Comparison of ENCODE assay signal across 7 mouse cellular contexts in the genomic region with DNA sequence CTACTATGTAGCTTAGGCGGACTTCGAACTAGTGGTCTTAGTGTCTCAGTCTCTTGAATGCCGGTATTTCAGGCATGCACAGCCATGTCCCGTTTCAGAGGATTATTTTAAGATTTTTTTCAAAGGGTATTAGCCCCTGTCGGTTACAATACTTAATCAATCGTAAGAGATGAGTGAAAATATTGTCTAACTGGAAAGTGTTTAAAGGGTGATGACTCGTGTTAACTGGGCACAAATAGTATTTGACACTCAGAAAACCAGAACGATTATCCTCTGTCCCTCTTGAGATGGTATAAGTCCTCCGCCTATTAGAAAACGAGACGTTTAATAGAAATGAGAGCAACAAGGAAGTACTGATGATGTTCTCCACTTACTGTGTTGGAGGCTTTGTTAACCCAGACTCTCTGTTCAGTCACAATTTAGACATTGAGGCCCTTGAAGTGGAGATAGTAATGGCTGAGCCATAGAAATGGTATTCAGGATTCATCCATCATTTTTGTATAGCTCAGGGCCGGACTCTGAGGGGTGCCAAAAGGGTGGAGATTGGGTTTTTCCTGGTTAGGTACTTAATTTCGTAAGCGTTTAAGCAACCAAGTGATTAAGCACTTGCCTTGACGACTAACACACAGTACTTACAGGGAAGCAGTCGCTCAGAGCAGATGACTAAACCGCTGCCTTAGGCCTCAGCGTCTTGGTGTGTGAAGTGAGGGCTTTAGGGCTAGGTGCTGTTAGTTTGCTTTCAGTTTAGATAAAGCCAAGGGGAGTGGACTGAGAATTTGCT. TPM values are rescaled to one million over a fixed set of nuclear protein-coding genes. Genes with fewer than 3 reads are reported as not detected.
A peak's percentile ranks its signal among the peaks of the same experiment; 100 is the strongest.
DNase-seq lines count a peak whose midpoint lies in the region; ATAC-seq and TF ChIP-seq lines count a peak whose summit lies in the region.

No protein-coding gene starts in this region.

- H3K9me3 ChIP-seq in CH12.LX (replicated peaks; ENCODE audit: low read length) = no peaks in the 10 kb centered on the region
- no peaks in the 10 kb centered on the region for H3K9me3 ChIP-seq in erythroblast, embryonic 14.5 days (ENCODE audit: control insufficient read depth, low read length)
- no peaks in the 10 kb centered on the region for H3K9me3 ChIP-seq in intestine, embryonic 16.5 days (ENCODE audit: control insufficient read depth, low read length)

- peak overlapping the region; percentile 92 for H3K4me2 ChIP-seq in CH12.LX (ENCODE audit: insufficient read depth, low read depth, poor library complexity, severe bottlenecking)
- H3K4me2 ChIP-seq in intestine, embryonic 16.5 days (ENCODE audit: low read depth, low read length) = peak overlapping the region; percentile 69

- TF ChIP-seq RAD21 in CH12.LX (IDR thresholded peaks at IDR 0.05; ENCODE audit: low read depth, low read length) = no peak

- dilution Hi-C loops in CH12.LX (cut with MboI; ENCODE audit: extremely low pct_ligation_motif_present, extremely low pct_unique_long_range_greater_than_20kb, low sequenced_read_pairs) = no loop called here

- under 1% methylated on average over 18 of the region's 18 CpGs for WGBS in intestine, embryonic 16.5 days
- WGBS in macrophage (ENCODE audit: missing documents) = 0% methylated on average over 18 of the region's 18 CpGs

- peaks cover 6 to 31% of the 10 kb centered on the region in 2 experiments; a peak in 3 of 4 replicates for H3K4me1 ChIP-seq in CH12.LX (ENCODE audit: control insufficient read depth in 1 of 2, insufficient read depth in 2 of 2)
- H3K4me1 ChIP-seq in erythroblast, embryonic 14.5 days (ENCODE audit: control insufficient read depth) = peaks cover 56% of the 10 kb centered on the region
- peaks cover 19% of the 10 kb centered on the region for H3K4me1 ChIP-seq in intestine, embryonic 16.5 days (ENCODE audit: control insufficient read depth, insufficient read depth, low read length)

- TF ChIP-seq POLR2A in CH12.LX (IDR thresholded peaks at IDR 0.05; ENCODE audit: low read depth, low read length) = no peak

- H3K36me3 ChIP-seq in CH12.LX (replicated peaks in 1 of 2; ENCODE audit: control insufficient read depth in 1 of 2, insufficient read depth in 1 of 2, low read length in 1 of 2) (peaks cover 0 to 20% of the 10 kb centered on the region in 2 experiments), macrophage (ENCODE audit: inconsistent target) (no peaks in the 10 kb centered on the region)
- peaks cover 52% of the 10 kb centered on the region for H3K36me3 ChIP-seq in erythroblast, embryonic 14.5 days (ENCODE audit: control insufficient read depth)
- no peaks in the 10 kb centered on the region for H3K36me3 ChIP-seq in intestine, embryonic 16.5 days (ENCODE audit: control insufficient read depth, insufficient read depth, low read length)

- H3K9ac ChIP-seq in CH12.LX (ENCODE audit: insufficient read depth, low read depth) = peak overlapping the region; percentile 99
- peak overlapping the region; percentile 99 for H3K9ac ChIP-seq in intestine, embryonic 16.5 days (ENCODE audit: low read depth, low read length)

- no peaks in the 10 kb centered on the region for H3K27me3 ChIP-seq in CH12.LX (replicated peaks)
- no peaks in the 10 kb centered on the region for H3K27me3 ChIP-seq in erythroblast, embryonic 14.5 days (ENCODE audit: control insufficient read depth)
- H3K27me3 ChIP-seq in intestine, embryonic 16.5 days (replicated peaks; ENCODE audit: control insufficient read depth, insufficient read depth, low read length) = no peaks in the 10 kb centered on the region

- H3K79me2 ChIP-seq in CH12.LX (replicated peaks; ENCODE audit: control insufficient read depth, extremely low read depth, insufficient read depth, poor library complexity, severe bottlenecking) (peaks cover 65% of the 10 kb centered on the region), macrophage (ENCODE audit: inconsistent target) (peaks cover 65% of the 10 kb centered on the region)

- no peak for DNase-seq in CH12.LX (ENCODE audit: extremely low read depth)
- peak; percentile 32 for DNase-seq in T-cell, adult 2 months (ENCODE audit: low spot score)
- peak; percentile 36 for DNase-seq in thymus, postnatal 4 days
- no peak for DNase-seq in urinary bladder, postnatal 4 days (ENCODE audit: low spot score in 2 of 2)

- TF ChIP-seq CTCF in CH12.LX (conservative IDR thresholded peaks at IDR 0.05 in 1 of 2, IDR thresholded peaks at IDR 0.05 in 1 of 2; ENCODE audit: low read depth in 2 of 2, low read length in 2 of 2) = no peak

- in situ Hi-C loops in CH12.LX (cut with MboI; ENCODE audit: low pct_ligation_motif_present, low pct_unique_long_range_greater_than_20kb, low sequenced_read_pairs) = no loop called here

- H3K27ac ChIP-seq in CH12.LX (ENCODE audit: insufficient read depth, low read depth) (no peak overlapping the region), macrophage (peak overlapping the region; percentile 80)
- H3K27ac ChIP-seq in intestine, embryonic 16.5 days (ENCODE audit: low read length) = peak overlapping the region; percentile 100

- ATAC-seq in intestine, embryonic 16.5 days = no peak

- TF ChIP-seq EP300 in CH12.LX (IDR thresholded peaks at IDR 0.05; ENCODE audit: low read length) = no peak

- peak overlapping the region; percentile 86 to 98 (median 97) for H3K4me3 ChIP-seq in CH12.LX (replicated peaks in 1 of 3; ENCODE audit: low read depth in 2 of 3, low read length in 2 of 3, poor library complexity in 1 of 3)
- peak overlapping the region; percentile 99 for H3K4me3 ChIP-seq in erythroblast, embryonic 14.5 days (replicated peaks)
- peak overlapping the region; percentile 72 for H3K4me3 ChIP-seq in intestine, embryonic 16.5 days (ENCODE audit: low read length)
- H3K4me3 ChIP-seq in macrophage (ENCODE audit: inconsistent target) = peak overlapping the region; percentile 87

TF ChIP-seq in CH12.LX, 34 proteins besides CTCF, POLR2A, EP300 and RAD21:
- TF ChIP-seq SIN3A (IDR thresholded peaks at IDR 0.05; ENCODE audit: low read length) = peak; percentile 63
- no peak for TF ChIP-seq ZMIZ1 (IDR thresholded peaks at IDR 0.05; ENCODE audit: low read depth, low read length)

RNA-seq across cellular contexts. Expression of gene Msl2, which starts 2.4 kb away (rescaled TPM):
- total RNA-seq in CH12.LX (2012; rRNA removed) (15.5 and 18.6 TPM in 2 replicates), CH12.LX (2014; rRNA removed) (18.7 and 19.7 TPM in 2 replicates)
- polyA plus RNA-seq in CH12.LX (2012; ENCODE audit: insufficient read length, low read depth) (26.1 and 30.8 TPM in 2 replicates), macrophage (2018) (16.7 to 25.1 TPM (median 19.9 TPM) in 3 replicates)
- 0.76 and 1.1 TPM in 2 replicates for polyA plus RNA-seq in erythroblast, embryonic 14.5 days (2012)
- 2.6 TPM in 2 replicates for polyA plus RNA-seq in intestine, embryonic 16.5 days (2015; fragmentation: Nextera tagmentation; extraction: Ambion mirVana)
- total RNA-seq in macrophage (2018; cell fraction: chromatin; rRNA removed) = 100 to 1,000 TPM in 1 of 26 experiments, 10 to 100 TPM in 25; 34.2 to 108 (median 74.1) TPM
- total RNA-seq in macrophage (2018; cell fraction: cytosol; rRNA removed) = 10 to 100 TPM; 27.0 to 44.1 (median 33.7) TPM
- total RNA-seq in macrophage (2018; cell fraction: nucleus; rRNA removed) = 100 to 1,000 TPM in 1 of 26 experiments, 10 to 100 TPM in 25; 40.5 to 105 (median 65.4) TPM

RNA-seq across cellular contexts. Expression of gene Pccb, which starts 41.6 kb away (rescaled TPM):
- total RNA-seq in CH12.LX (2012; rRNA removed) = 17.3 and 18.7 TPM in 2 replicates
- 17.7 and 18.4 TPM in 2 replicates for total RNA-seq in CH12.LX (2014; rRNA removed)
- polyA plus RNA-seq in CH12.LX (2012; ENCODE audit: insufficient read length, low read depth) = 26.3 and 31.6 TPM in 2 replicates
- 4.3 and 5.0 TPM in 2 replicates for polyA plus RNA-seq in erythroblast, embryonic 14.5 days (2012)
- polyA plus RNA-seq in intestine, embryonic 16.5 days (2015; fragmentation: Nextera tagmentation; extraction: Ambion mirVana) = 29.8 and 30.9 TPM in 2 replicates
- total RNA-seq in macrophage (2018; cell fraction: chromatin; rRNA removed) = 10 to 100 TPM in 21 of 26 experiments, 1 to 10 TPM in 5; 2.8 to 55.1 (median 19.9) TPM
- 10 to 100 TPM in 23 of 26 experiments, 1 to 10 TPM in 3; 8.1 to 38.1 (median 19.6) TPM for total RNA-seq in macrophage (2018; cell fraction: cytosol; rRNA removed)
- 10 to 100 TPM in 19 of 26 experiments, 1 to 10 TPM in 7; 5.3 to 32.7 (median 14.4) TPM for total RNA-seq in macrophage (2018; cell fraction: nucleus; rRNA removed)
- 31.6 to 48.9 TPM (median 33.0 TPM) in 3 replicates for polyA plus RNA-seq in macrophage (2018)

Comparison
In these comparisons a context has a peak if more than half of its experiments do, and no peak if none do; other contexts are left out.
1. DNase-seq: peak in T-cell, adult 2 months (single experiment) and thymus, postnatal 4 days (single experiment); none in CH12.LX (single experiment) and urinary bladder, postnatal 4 days (0 of 2).
2. Peak in every context shown above with its lines, with median percentiles within 50 percentile points of each other: H3K4me3 ChIP-seq.